Mouse (Mus musculus) lung, embryonic 16.5 days (tissue): ENCODE results near the gene Map2. TPM values are rescaled to one million over a fixed set of nuclear protein-coding genes. Genes with fewer than 3 reads are reported as not detected.

Experiments
- ATAC-seq: fragments of 200-750 bp; cut with Nextera tagmentation; 2 replicates; pipeline ENCODE4 v1.8.0; 2017; ENCODE audit warnings: low read depth, mild to moderate bottlenecking, moderate library complexity
- H3K27ac ChIP-seq: fragments of 300-500 bp; sonication (generic); 2 replicates; pipeline ENCODE4 v1.5.1; 2014; ENCODE audit warnings: mild to moderate bottlenecking, control low read depth, low read length
- H3K27me3 ChIP-seq: fragments of 300-500 bp; sonication (generic); 2 replicates; pipeline ENCODE4 v1.6.1; 2014; ENCODE audit warnings: low read depth, low read length, mixed read lengths; ENCODE audit not compliant: control insufficient read depth, insufficient read depth
- H3K36me3 ChIP-seq: fragments of 300-500 bp; sonication (generic); 2 replicates; pipeline ENCODE4 v1.6.1; 2014; ENCODE audit warnings: low read length; ENCODE audit not compliant: control insufficient read depth, insufficient read depth
- H3K4me1 ChIP-seq: fragments of 300-500 bp; sonication (generic); replicated peaks from 2 replicates; pipeline ENCODE4 v1.6.1; 2014; ENCODE audit warnings: low read length, mixed read lengths; ENCODE audit not compliant: control insufficient read depth, insufficient read depth
- H3K4me2 ChIP-seq: fragments of 300-500 bp; sonication (generic); 2 replicates; pipeline ENCODE4 v1.6.1; 2014; ENCODE audit warnings: low read depth, low read length, control low read depth
- H3K4me3 ChIP-seq: fragments of 300-500 bp; sonication (generic); 2 replicates; pipeline ENCODE4 v1.5.1; 2014; ENCODE audit warnings: mild to moderate bottlenecking, low read length, control low read depth
- H3K9ac ChIP-seq: fragments of 300-500 bp; sonication (generic); 2 replicates; pipeline ENCODE4 v1.6.1; 2014; ENCODE audit warnings: low read length, control low read depth
- H3K9me3 ChIP-seq: fragments of 300-500 bp; sonication (generic); 2 replicates; pipeline ENCODE4 v1.6.1; 2016; ENCODE audit warnings: low read length; ENCODE audit not compliant: control insufficient read depth
- WGBS: fragments of 180-500 bp; shearing (Covaris S2); extraction: QIAGEN DNeasy Blood & Tissue Kit; methylation state at CpG from one replicate; pipeline ENCODE4 v1.1.7; 2014; 5-methylcytosine and 5-hydroxymethylcytosine counted together
- polyA plus RNA-seq: library from polyadenylated mRNA; unstranded; fragments of >200 nt; fragmentation: Nextera tagmentation; extraction: Ambion mirVana; gene quantifications from 2 replicates; pipeline ENCODE4 v1.2.1, GENCODE M21; 2015

Gene Map2
- polyA plus RNA-seq, 1 experiment from 2014 or later, result 13.1 TPM

- H3K9ac ChIP-seq, result no peak overlapping the region
- H3K9me3 ChIP-seq, result no peaks in the 10 kb centered on the region
- no peaks in the 10 kb centered on the region for H3K27me3 ChIP-seq
- no peak overlapping the region for H3K27ac ChIP-seq
- H3K36me3 ChIP-seq, result no peaks in the 10 kb centered on the region
- WGBS, result 72% methylated on average over 3 of the region's 5 CpGs
- 0 out of 2 replicates have a peak, but pooled peaks have one; percentile 15 for ATAC-seq
- H3K4me3 ChIP-seq, result no peak overlapping the region
- H3K4me1 ChIP-seq, result no peaks in the 10 kb centered on the region
- H3K4me2 ChIP-seq, result no peak overlapping the region
Observed at GRCm38 (mm10) chr1:66277663-66278062, 102.6 kb downstream of the Map2 start.

GRCm38 (mm10) chr1:66279222-66280009 is 104.3 kb downstream of the Map2 start:
- H3K4me1 ChIP-seq, result no peaks in the 10 kb centered on the region
- no peak overlapping the region for H3K9ac ChIP-seq
- no peak overlapping the region for H3K4me2 ChIP-seq
- ATAC-seq, result no peak
- no peaks in the 10 kb centered on the region for H3K36me3 ChIP-seq
- H3K9me3 ChIP-seq, result no peaks in the 10 kb centered on the region
- H3K4me3 ChIP-seq, result no peak overlapping the region
- WGBS, result 67% methylated on average over 4 of the region's 4 CpGs
- no peaks in the 10 kb centered on the region for H3K27me3 ChIP-seq
- no peak overlapping the region for H3K27ac ChIP-seq

GRCm38 (mm10) chr1:66280152-66280551 is 105.1 kb downstream of the Map2 start:
- Histone ChIP-seq H3K36me3 (no peaks in the 10 kb centered on the region), H3K4me1 (no peaks in the 10 kb centered on the region), H3K4me2 (no peak overlapping the region), H3K9ac (no peak overlapping the region), H3K27ac (no peak overlapping the region), H3K27me3 (no peaks in the 10 kb centered on the region), H3K9me3 (no peaks in the 10 kb centered on the region), H3K4me3 (no peak overlapping the region)
- no peak for ATAC-seq
- 82% methylated on average over 4 of the region's 4 CpGs for WGBS

- no peaks in the 10 kb centered on the region for H3K4me1 ChIP-seq
- no peak overlapping the region for H3K9ac ChIP-seq
- H3K4me3 ChIP-seq, result no peak overlapping the region
- no peaks in the 10 kb centered on the region for H3K36me3 ChIP-seq
- no peak overlapping the region for H3K27ac ChIP-seq
- WGBS, result 38% methylated on average over 3 of the region's 3 CpGs
- H3K27me3 ChIP-seq, result no peaks in the 10 kb centered on the region
- H3K9me3 ChIP-seq, result no peaks in the 10 kb centered on the region
- no peak overlapping the region for H3K4me2 ChIP-seq
- no peak for ATAC-seq
Observed at GRCm38 (mm10) chr1:66282447-66282846, 107.4 kb downstream of the Map2 start.

- 78% methylated on average over 4 of the region's 4 CpGs for WGBS
- no peaks in the 10 kb centered on the region for H3K27me3 ChIP-seq
- H3K4me1 ChIP-seq, result no peaks in the 10 kb centered on the region
- H3K9me3 ChIP-seq, result no peaks in the 10 kb centered on the region
- no peak overlapping the region for H3K27ac ChIP-seq
- H3K4me3 ChIP-seq, result no peak overlapping the region
- H3K9ac ChIP-seq, result no peak overlapping the region
- no peak for ATAC-seq
- H3K36me3 ChIP-seq, result no peaks in the 10 kb centered on the region
- no peak overlapping the region for H3K4me2 ChIP-seq
Observed at GRCm38 (mm10) chr1:66288987-66289386, 113.9 kb downstream of the Map2 start.

- no peak overlapping the region for H3K4me2 ChIP-seq
- H3K4me1 ChIP-seq, result no peaks in the 10 kb centered on the region
- no peak for ATAC-seq
- no peak overlapping the region for H3K4me3 ChIP-seq
- no peaks in the 10 kb centered on the region for H3K36me3 ChIP-seq
- WGBS, result 56% methylated on average over 3 of the region's 3 CpGs
- no peaks in the 10 kb centered on the region for H3K27me3 ChIP-seq
- H3K27ac ChIP-seq, result no peak overlapping the region
- no peaks in the 10 kb centered on the region for H3K9me3 ChIP-seq
- no peak overlapping the region for H3K9ac ChIP-seq
Observed at GRCm38 (mm10) chr1:66292121-66292881, 117.2 kb downstream of the Map2 start.

GRCm38 (mm10) chr1:66299376-66299775 is 124.3 kb downstream of the Map2 start:
- Histone ChIP-seq H3K9ac (no peak overlapping the region), H3K9me3 (no peaks in the 10 kb centered on the region), H3K4me3 (no peak overlapping the region), H3K27ac (no peak overlapping the region), H3K4me1 (no peaks in the 10 kb centered on the region), H3K36me3 (no peaks in the 10 kb centered on the region), H3K4me2 (no peak overlapping the region), H3K27me3 (no peaks in the 10 kb centered on the region)
- no peak for ATAC-seq
- WGBS, result 57% methylated on average over 6 of the region's 6 CpGs

GRCm38 (mm10) chr1:66320378-66321135 is 145.5 kb downstream of the Map2 start:
- no peaks in the 10 kb centered on the region for H3K4me1 ChIP-seq
- 81% methylated on average over 2 of the region's 2 CpGs for WGBS
- no peak overlapping the region for H3K9ac ChIP-seq
- no peaks in the 10 kb centered on the region for H3K9me3 ChIP-seq
- no peaks in the 10 kb centered on the region for H3K27me3 ChIP-seq
- no peak overlapping the region for H3K27ac ChIP-seq
- no peak for ATAC-seq
- H3K4me2 ChIP-seq, result no peak overlapping the region
- no peaks in the 10 kb centered on the region for H3K36me3 ChIP-seq
- no peak overlapping the region for H3K4me3 ChIP-seq

GRCm38 (mm10) chr1:66321136-66321502 is 146.0 kb downstream of the Map2 start:
- Histone ChIP-seq H3K27ac (no peak overlapping the region), H3K4me3 (no peak overlapping the region), H3K9ac (no peak overlapping the region), H3K4me2 (no peak overlapping the region), H3K4me1 (no peaks in the 10 kb centered on the region), H3K9me3 (no peaks in the 10 kb centered on the region), H3K36me3 (no peaks in the 10 kb centered on the region), H3K27me3 (no peaks in the 10 kb centered on the region)
- no peak for ATAC-seq
- 45% methylated on average over 1 of the region's 1 CpGs for WGBS
